Mouse (Mus musculus) hindbrain, embryonic 10.5 days (tissue): ENCODE measurements at regions not wholly inside any gene's neighbourhood (a gene's known extent, or its start where the extent isn't known, plus 50 kb on each side); places are given as distances from the start of the nearest gene placed in this dataset.

Source experiments
- DNase-seq: peaks from one replicate; pipeline ENCODE4 v3.0.0-alpha.2; 2017; ENCODE audit warnings: low spot score
- H3K27ac ChIP-seq: fragments of 300-500 bp; sonication (generic); 2 replicates; pipeline ENCODE4 v1.5.1; 2016; ENCODE audit warnings: mild to moderate bottlenecking, moderate library complexity
- H3K27me3 ChIP-seq: fragments of 300-500 bp; sonication (generic); 2 replicates; pipeline ENCODE4 v1.6.1; 2016; ENCODE audit warnings: mild to moderate bottlenecking; ENCODE audit not compliant: poor library complexity, insufficient read depth, severe bottlenecking
- H3K36me3 ChIP-seq: fragments of 300-500 bp; sonication (generic); 2 replicates; pipeline ENCODE4 v1.6.1; 2016; ENCODE audit warnings: mild to moderate bottlenecking, moderate library complexity
- H3K4me1 ChIP-seq: fragments of 300-500 bp; sonication (generic); replicated peaks from 2 replicates; pipeline ENCODE4 v1.6.1; 2016; ENCODE audit warnings: mild to moderate bottlenecking
- H3K4me3 ChIP-seq: fragments of 300-500 bp; sonication (generic); 2 replicates; pipeline ENCODE4 v1.5.1; 2016; ENCODE audit warnings: mild to moderate bottlenecking, moderate library complexity
- H3K9me3 ChIP-seq: fragments of 300-500 bp; sonication (generic); 2 replicates; pipeline ENCODE4 v1.6.1; 2016; ENCODE audit warnings: mild to moderate bottlenecking, moderate library complexity
- WGBS: fragments of 180-500 bp; shearing (Covaris S2); methylation state at CpG from one replicate; pipeline ENCODE4 v1.1.7; 2016; 5-methylcytosine and 5-hydroxymethylcytosine counted together

- 31% methylated on average over 2 of the region's 2 CpGs for WGBS
- no peaks in the 10 kb centered on the region for H3K27me3 ChIP-seq
- no peaks in the 10 kb centered on the region for H3K36me3 ChIP-seq
- peak; percentile 60 for DNase-seq
- H3K4me3 ChIP-seq: no peak overlapping the region
- no peaks in the 10 kb centered on the region for H3K9me3 ChIP-seq
- no peak overlapping the region for H3K27ac ChIP-seq
- H3K4me1 ChIP-seq: 0 out of 2 replicates have a peak, but pooled peaks cover 2% of the 10 kb centered on the region
Measured at GRCm38 (mm10) chr13:105377038-105377437, 66.4 kb upstream of the Htr1a start.

- H3K4me1 ChIP-seq: 0 out of 2 replicates have a peak, but pooled peaks cover 2% of the 10 kb centered on the region
- no peak overlapping the region for H3K4me3 ChIP-seq
- no peaks in the 10 kb centered on the region for H3K9me3 ChIP-seq
- 85% methylated on average over 9 of the region's 9 CpGs for WGBS
- H3K36me3 ChIP-seq: no peaks in the 10 kb centered on the region
- H3K27me3 ChIP-seq: no peaks in the 10 kb centered on the region
- no peak overlapping the region for H3K27ac ChIP-seq
- DNase-seq: no peak
Measured at GRCm38 (mm10) chr13:105378587-105378986, 64.9 kb upstream of the Htr1a start.

GRCm38 (mm10) chr13:105387016-105387772, 56.2 kb upstream of the Htr1a start:
- H3K9me3 ChIP-seq: no peaks in the 10 kb centered on the region
- H3K27me3 ChIP-seq: no peaks in the 10 kb centered on the region
- WGBS: 47% methylated on average over 4 of the region's 4 CpGs
- no peaks in the 10 kb centered on the region for H3K36me3 ChIP-seq
- DNase-seq: no peak
- no peaks in the 10 kb centered on the region for H3K4me1 ChIP-seq
- H3K27ac ChIP-seq: no peak overlapping the region
- H3K4me3 ChIP-seq: no peak overlapping the region
